ENCODE assay signal across 20 mouse cellular contexts in genomic region chr8:96656495-96657279, GRCm38 (mm10).
"Had no signal": no experiment of that assay in that cellular context is flagged by ENCODE, and none has a peak within 500 bp of the region (broad histone marks: within the 10 kb centered on the region; RNA-seq: fewer than 3 reads in every experiment).

No protein-coding gene starts in this region.

- H3K27me3 ChIP-seq: limb, embryonic 13.5 days; liver, embryonic 12.5 days; liver, embryonic 15.5 days; lung, embryonic 15.5 days; megakaryocyte, embryonic 14.5 days; midbrain, embryonic 13.5 days had no signal

- ATAC-seq: liver, embryonic 12.5 days; midbrain, embryonic 13.5 days; midbrain, embryonic 16.5 days had no signal

- H3K9me3 ChIP-seq: limb, embryonic 10.5 days; limb, embryonic 13.5 days; liver, embryonic 15.5 days; lung, embryonic 15.5 days; midbrain, embryonic 10.5 days; midbrain, embryonic 13.5 days had no signal

- H3K36me3 ChIP-seq: limb, embryonic 10.5 days; limb, embryonic 13.5 days; liver, embryonic 12.5 days; liver, embryonic 15.5 days; lung, embryonic 15.5 days; midbrain, embryonic 10.5 days; midbrain, embryonic 13.5 days had no signal

- H3K4me2 ChIP-seq: limb, embryonic 13.5 days; liver, embryonic 12.5 days; liver, embryonic 15.5 days; lung, embryonic 15.5 days; midbrain, embryonic 13.5 days had no signal

- H3K4me3 ChIP-seq: left cerebral cortex, adult 2 months; limb, embryonic 10.5 days; limb, embryonic 13.5 days; liver, embryonic 12.5 days; liver, embryonic 15.5 days; lung, embryonic 15.5 days; megakaryocyte, embryonic 14.5 days; midbrain, embryonic 10.5 days; midbrain, embryonic 13.5 days; myocyte had no signal

- H3K4me1 ChIP-seq: limb, embryonic 10.5 days; limb, embryonic 13.5 days; liver, embryonic 12.5 days; liver, embryonic 15.5 days; lung, embryonic 15.5 days; megakaryocyte, embryonic 14.5 days; midbrain, embryonic 10.5 days; midbrain, embryonic 13.5 days had no signal

- DNase-seq: kidney, postnatal 25 days; layer of hippocampus, postnatal 36 days; liver; lung, adult 18-20 months; lung, postnatal 10 days; lung, postnatal 36 days; thymus, adult 18-20 months; thymus, postnatal 36 days had no signal

- H3K27ac ChIP-seq: kidney, postnatal 0 days; left cerebral cortex, adult 2 months; limb, embryonic 10.5 days; limb, embryonic 13.5 days; liver, embryonic 12.5 days; liver, embryonic 15.5 days; lung, embryonic 15.5 days; midbrain, embryonic 10.5 days; midbrain, embryonic 13.5 days had no signal

- H3K9ac ChIP-seq: limb, embryonic 13.5 days; liver, embryonic 12.5 days; liver, embryonic 15.5 days; lung, embryonic 15.5 days; midbrain, embryonic 13.5 days had no signal
